Mouse (Mus musculus) MEL (cell line): ENCODE measurements around the gene Kcnt1. TPM values are rescaled to one million over a fixed set of nuclear protein-coding genes. Genes with fewer than 3 reads are reported as not detected.

Experiments
- DNase-seq: peaks from one replicate; pipeline ENCODE4 v3.0.0; 2011; ENCODE audit warnings: low read depth, low spot score
- H3K27ac ChIP-seq: 2 replicates; pipeline ENCODE4 v1.5.1; 2012; ENCODE audit warnings: low read depth, mild to moderate bottlenecking, control low read depth, low read length, moderate library complexity; ENCODE audit not compliant: control insufficient read depth
- H3K27me3 ChIP-seq, 2 experiments: fragments of 150-350 bp in 1 of 2; sonication (generic) in 1 of 2; 2 replicates each; pipeline ENCODE4 v1.6.1; 2012; ENCODE audit warnings: low read length in 2 of 2, mild to moderate bottlenecking in 2 of 2, improper control_type of control experiment in 1 of 2, moderate library complexity in 1 of 2; ENCODE audit not compliant: insufficient read depth in 2 of 2, control insufficient read depth in 1 of 2
- H3K36me3 ChIP-seq, 2 experiments: 2 replicates each; pipeline ENCODE4 v1.6.1; 2012 to 2014; ENCODE audit warnings: low read length in 2 of 2, improper control_type of control experiment in 1 of 2, inconsistent platforms in 1 of 2, mild to moderate bottlenecking in 1 of 2; ENCODE audit not compliant: insufficient read depth in 2 of 2, control insufficient read depth in 1 of 2
- H3K4me1 ChIP-seq, 2 experiments: fragments of 150-350 bp in 1 of 2; sonication (generic) in 1 of 2; 2 replicates each; pipeline ENCODE4 v1.6.1; 2012; ENCODE audit warnings: low read length in 2 of 2, improper control_type of control experiment in 1 of 2, mild to moderate bottlenecking in 1 of 2; ENCODE audit not compliant: insufficient read depth in 2 of 2, control insufficient read depth in 1 of 2
- H3K4me3 ChIP-seq, 2 experiments: fragments of 150-350 bp in 1 of 2; sonication (generic) in 1 of 2; 2 replicates each; pipeline ENCODE4 v1.5.1; 2012; ENCODE audit warnings: low read depth in 2 of 2, low read length in 2 of 2, mild to moderate bottlenecking in 2 of 2, moderate library complexity in 2 of 2, control low read depth in 1 of 2, improper control_type of control experiment in 1 of 2; ENCODE audit not compliant: control insufficient read depth in 1 of 2, insufficient read depth in 1 of 2
- H3K79me2 ChIP-seq: 2 replicates; pipeline ENCODE4 v1.6.1; 2012; ENCODE audit warnings: mild to moderate bottlenecking, low read length, moderate library complexity; ENCODE audit not compliant: control insufficient read depth, poor library complexity, insufficient read depth
- H3K9ac ChIP-seq: 2 replicates; pipeline ENCODE4 v1.6.1; 2012; ENCODE audit warnings: low read depth, mild to moderate bottlenecking, control low read depth, low read length, moderate library complexity; ENCODE audit not compliant: control insufficient read depth, poor library complexity, severe bottlenecking
- H3K9me3 ChIP-seq: fragments of 150-350 bp; sonication (generic); replicated peaks from 2 replicates; pipeline ENCODE4 v1.6.1; 2012; ENCODE audit warnings: mild to moderate bottlenecking, low read length, improper control_type of control experiment, moderate library complexity; ENCODE audit not compliant: insufficient read depth
- E2F4 ChIP-seq: IDR thresholded peaks from 2 replicates; pipeline ENCODE4 v1.6.1; 2011; ENCODE audit warnings: low read depth, low read length, improper control_type of control experiment, borderline replicate concordance
- EP300 ChIP-seq, 2 experiments: IDR thresholded peaks; 2 replicates each; pipeline ENCODE4 v1.6.1; 2011; ENCODE audit warnings: improper control_type of control experiment in 2 of 2, low read length in 2 of 2, low read depth in 1 of 2, mild to moderate bottlenecking in 1 of 2
- GATA1 ChIP-seq: IDR thresholded peaks from 2 replicates; pipeline ENCODE4 v1.6.1; 2011; ENCODE audit warnings: low read depth, low read length, improper control_type of control experiment
- HCFC1 ChIP-seq: IDR thresholded peaks from 2 replicates; pipeline ENCODE4 v1.6.1; 2012; ENCODE audit warnings: low read depth, mild to moderate bottlenecking, inconsistent platforms, low read length, improper control_type of control experiment, moderate library complexity
- MEF2A ChIP-seq: IDR thresholded peaks from 2 replicates; pipeline ENCODE4 v1.6.1; 2014; ENCODE audit warnings: low read depth, mild to moderate bottlenecking, inconsistent platforms, low read length, improper control_type of control experiment; ENCODE audit not compliant: poor library complexity, insufficient replicate concordance, severe bottlenecking; ENCODE audit errors: extremely low read depth
- MYB ChIP-seq: IDR thresholded peaks from 2 replicates; pipeline ENCODE4 v1.6.1; 2011; ENCODE audit warnings: mild to moderate bottlenecking, low read depth, low read length, improper control_type of control experiment
- NELFE ChIP-seq: IDR thresholded peaks from 2 replicates; pipeline ENCODE4 v1.6.1; 2011; ENCODE audit warnings: low read depth, low read length, improper control_type of control experiment
- NRF1 ChIP-seq: IDR thresholded peaks from 2 replicates; pipeline ENCODE4 v1.6.1; 2014; ENCODE audit warnings: low read depth, mild to moderate bottlenecking, inconsistent platforms, low read length, improper control_type of control experiment, moderate library complexity; ENCODE audit not compliant: poor library complexity, insufficient read depth, severe bottlenecking
- RAD21 ChIP-seq: IDR thresholded peaks from 2 replicates; pipeline ENCODE4 v1.6.1; 2011; ENCODE audit warnings: mild to moderate bottlenecking, low read depth, low read length, improper control_type of control experiment
- RCOR1 ChIP-seq: IDR thresholded peaks from 2 replicates; pipeline ENCODE4 v1.6.1; 2012; ENCODE audit warnings: low read depth, mild to moderate bottlenecking, inconsistent platforms, low read length, improper control_type of control experiment
- TAL1 ChIP-seq: IDR thresholded peaks from 2 replicates; pipeline ENCODE4 v1.6.1; 2012; ENCODE audit warnings: mild to moderate bottlenecking, inconsistent platforms, low read length, moderate library complexity, mixed read lengths
- TBP ChIP-seq: IDR thresholded peaks from 2 replicates; pipeline ENCODE4 v1.8.0; 2011; ENCODE audit warnings: low read depth, low read length, improper control_type of control experiment
- TCF12 ChIP-seq: IDR thresholded peaks from 2 replicates; pipeline ENCODE4 v1.6.1; 2014; ENCODE audit warnings: low read depth, mild to moderate bottlenecking, inconsistent platforms, low read length, improper control_type of control experiment, moderate library complexity
- USF2 ChIP-seq, 2 experiments: IDR thresholded peaks; 2 replicates each; pipeline ENCODE4 v1.6.1; 2011 to 2012; ENCODE audit warnings: improper control_type of control experiment in 2 of 2, low read length in 2 of 2, borderline replicate concordance in 1 of 2, inconsistent platforms in 1 of 2, low read depth in 1 of 2, mild to moderate bottlenecking in 1 of 2; ENCODE audit not compliant: insufficient read depth in 1 of 2
- ZKSCAN1 ChIP-seq: IDR thresholded peaks from 2 replicates; pipeline ENCODE4 v1.6.1; 2012; ENCODE audit warnings: low read depth, mild to moderate bottlenecking, inconsistent platforms, low read length, improper control_type of control experiment, moderate library complexity
- ZMIZ1 ChIP-seq: IDR thresholded peaks from 2 replicates; pipeline ENCODE4 v1.6.1; 2012; ENCODE audit warnings: low read depth, mild to moderate bottlenecking, inconsistent platforms, low read length, improper control_type of control experiment, moderate library complexity
- ZNF384 ChIP-seq: IDR thresholded peaks from 2 replicates; pipeline ENCODE4 v1.6.1; 2012; ENCODE audit warnings: low read depth, mild to moderate bottlenecking, inconsistent platforms, low read length, improper control_type of control experiment
- polyA plus RNA-seq, 2 experiments: library from polyadenylated mRNA; stranded (reverse) in 1 of 2; unstranded in 1 of 2; fragments of >175 nt in 1 of 2; fragments of >200 nt in 1 of 2; gene quantifications; 2 replicates each; pipeline versions ENCODE4 v1.2.1 to v1.2.4; 2012; ENCODE audit warnings: low replicate concordance in 2 of 2, low read depth in 1 of 2; ENCODE audit not compliant: insufficient read length in 2 of 2, insufficient read depth in 1 of 2, missing spikeins in 1 of 2
- total RNA-seq: library from RNA; depleted of rRNA; stranded (reverse); fragments of 300-350 nt; gene quantifications from 2 replicates; pipeline ENCODE4 v1.2.3, GENCODE M21; 2012

The Kcnt1 gene
- total and polyA plus RNA-seq, 3 experiments, result not detected

- Histone ChIP-seq H3K36me3 (no peaks in the 10 kb centered on the region), H3K27ac (no peak overlapping the region), H3K9ac (no peak overlapping the region), H3K9me3 (no peaks in the 10 kb centered on the region), H3K4me3 (0 out of 4 replicates have a peak overlapping the region, but pooled peaks of 1 of the 2 experiments have one; percentile 11), H3K27me3 (no peaks in the 10 kb centered on the region; a peak in 1 of 4 replicates), H3K79me2 (no peaks in the 10 kb centered on the region), H3K4me1 (no peaks in the 10 kb centered on the region)
- no peak for DNase-seq
- TF ChIP-seq RAD21, result no peak
- TF ChIP-seq TCF12, result no peak
- no peak for TF ChIP-seq NELFE
- no peak for TF ChIP-seq TAL1
- TF ChIP-seq RCOR1, result no peak
- TF ChIP-seq USF2 (IDR thresholded peaks at IDR 0.05; ENCODE audit: borderline replicate concordance in 1 of 2, insufficient read depth in 1 of 2, low read depth in 1 of 2, low read length in 2 of 2), result no peak
- TF ChIP-seq HCFC1, result no peak
- no peak for TF ChIP-seq ZNF384
- no peak for TF ChIP-seq NRF1
- no peak for TF ChIP-seq GATA1
- TF ChIP-seq ZKSCAN1, result no peak
- TF ChIP-seq TBP, result no peak
- TF ChIP-seq MYB, result no peak
- no peak for TF ChIP-seq ZMIZ1
- TF ChIP-seq MEF2A, result no peak
- TF ChIP-seq E2F4, result no peak
- no peak for TF ChIP-seq EP300 (IDR thresholded peaks at IDR 0.05; ENCODE audit: low read depth in 1 of 2, low read length in 2 of 2)
Observed at GRCm38 (mm10) chr2:25853998-25854397, 9.5 kb upstream of the Kcnt1 start.

- H3K27ac ChIP-seq, result no peak overlapping the region
- TF ChIP-seq ZKSCAN1 (no peak), GATA1 (no peak), MEF2A (no peak)
- H3K9ac ChIP-seq, result no peak overlapping the region
- H3K36me3 ChIP-seq, result no peaks in the 10 kb centered on the region
- DNase-seq, result no peak
- no peaks in the 10 kb centered on the region for H3K9me3 ChIP-seq
- H3K4me3 ChIP-seq, result no peak overlapping the region
- H3K4me1 ChIP-seq, result no peaks in the 10 kb centered on the region
- H3K79me2 ChIP-seq, result no peaks in the 10 kb centered on the region
- H3K27me3 ChIP-seq, result no peaks in the 10 kb centered on the region
Observed at GRCm38 (mm10) chr2:25859891-25860290, 3.6 kb upstream of the Kcnt1 start.
